Mouse (Mus musculus) lung, embryonic 15.5 days (tissue): ENCODE measurements around the gene Olfr287. TPM values are rescaled to one million over a fixed set of nuclear protein-coding genes. Genes with fewer than 3 reads are reported as not detected.
A peak's percentile ranks its signal among the peaks of the same experiment; 100 is the strongest.

ENCODE experiments used
- ATAC-seq: fragments of 200-750 bp; cut with Nextera tagmentation; 2 replicates; pipeline ENCODE4 v1.8.0; 2017; ENCODE audit warnings: moderate number of reproducible peaks, borderline replicate concordance; ENCODE audit not compliant: low FRiP score, low TSS enrichment; ENCODE audit errors: extremely low read depth
- H3K27ac ChIP-seq: fragments of 300-500 bp; sonication (generic); 2 replicates; pipeline ENCODE4 v1.5.1; 2015; ENCODE audit warnings: moderate library complexity, mild to moderate bottlenecking, inconsistent platforms
- H3K27me3 ChIP-seq: fragments of 300-500 bp; sonication (generic); 2 replicates; pipeline ENCODE4 v1.6.1; 2015; ENCODE audit warnings: inconsistent platforms
- H3K36me3 ChIP-seq: fragments of 300-500 bp; sonication (generic); 2 replicates; pipeline ENCODE4 v1.6.1; 2015; ENCODE audit warnings: inconsistent platforms
- H3K4me1 ChIP-seq: fragments of 300-500 bp; sonication (generic); 2 replicates; pipeline ENCODE4 v1.6.1; 2015; ENCODE audit warnings: inconsistent platforms
- H3K4me2 ChIP-seq: fragments of 300-500 bp; sonication (generic); 2 replicates; pipeline ENCODE4 v1.6.1; 2015; ENCODE audit warnings: inconsistent platforms, mild to moderate bottlenecking, moderate library complexity
- H3K4me3 ChIP-seq: fragments of 300-500 bp; sonication (generic); 2 replicates; pipeline ENCODE4 v1.5.1; 2015; ENCODE audit warnings: mild to moderate bottlenecking, inconsistent platforms
- H3K9ac ChIP-seq: fragments of 300-500 bp; sonication (generic); 2 replicates; pipeline ENCODE4 v1.6.1; 2015; ENCODE audit warnings: inconsistent platforms
- H3K9me3 ChIP-seq: fragments of 300-500 bp; sonication (generic); 2 replicates; pipeline ENCODE4 v1.6.1; 2016; ENCODE audit warnings: inconsistent platforms
- WGBS: fragments of 180-500 bp; shearing (Covaris S2); methylation state at CpG from one replicate; pipeline ENCODE4 v1.1.7; 2015; 5-methylcytosine and 5-hydroxymethylcytosine counted together
- polyA plus RNA-seq: library from polyadenylated mRNA; unstranded; fragments of >200 nt; fragmentation: Nextera tagmentation; extraction: Ambion mirVana; gene quantifications from 2 replicates; pipeline ENCODE4 v1.2.1, GENCODE M21; 2015

The Olfr287 gene
- not detected in 2 replicates for polyA plus RNA-seq

DNA sequence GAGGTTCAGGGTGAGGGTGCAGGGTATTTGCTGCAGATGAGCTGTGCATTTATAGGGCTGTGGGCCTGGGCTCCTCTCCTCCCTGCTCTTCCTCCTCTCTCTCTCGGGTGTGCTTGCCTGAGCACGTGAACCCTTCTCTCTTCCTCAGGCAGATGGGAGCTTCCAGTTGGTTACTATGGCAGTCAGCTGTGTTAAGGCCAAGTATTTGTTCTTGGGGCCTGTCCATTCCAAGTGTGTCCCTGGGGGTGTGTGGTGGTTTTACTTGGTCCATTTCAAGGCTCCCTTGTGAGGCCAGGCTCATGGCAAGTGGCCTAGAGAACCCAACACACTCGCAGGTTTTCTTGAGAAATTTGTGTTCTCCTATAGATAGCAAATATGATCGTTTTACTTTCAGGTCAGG is at the start of gene Olfr287, which contains the start of gene Gm44579:
TSS of gene Olfr287 (minus strand) at position 180 of the 400 bp plus-strand sequence.
TSS of gene Gm44579 (minus strand) at position 101 of the 400 bp plus-strand sequence.
- Histone ChIP-seq H3K9me3 (no peaks in the 10 kb centered on the region), H3K36me3 (no peaks in the 10 kb centered on the region), H3K4me1 (no peaks in the 10 kb centered on the region), H3K4me2 (no peak within 1 kb of the TSS), H3K4me3 (no peak within 1 kb of the TSS), H3K27me3 (no peaks in the 10 kb centered on the region), H3K9ac (no peak within 1 kb of the TSS), H3K27ac (no peak within 1 kb of the TSS)
- ATAC-seq: no peak
- 75% methylated on average over 4 of the region's 4 CpGs for WGBS

- Histone ChIP-seq H3K9ac (no peak overlapping the region), H3K27ac (no peak overlapping the region), H3K4me3 (no peak overlapping the region), H3K27me3 (no peaks in the 10 kb centered on the region), H3K4me2 (no peak overlapping the region), H3K4me1 (no peaks in the 10 kb centered on the region), H3K36me3 (no peaks in the 10 kb centered on the region), H3K9me3 (no peaks in the 10 kb centered on the region)
- WGBS: 80% methylated on average over 7 of the region's 7 CpGs
- ATAC-seq: no peak
Measured at GRCm38 (mm10) chr15:98257776-98258175, 36.9 kb upstream of the Olfr287 start.

DNA sequence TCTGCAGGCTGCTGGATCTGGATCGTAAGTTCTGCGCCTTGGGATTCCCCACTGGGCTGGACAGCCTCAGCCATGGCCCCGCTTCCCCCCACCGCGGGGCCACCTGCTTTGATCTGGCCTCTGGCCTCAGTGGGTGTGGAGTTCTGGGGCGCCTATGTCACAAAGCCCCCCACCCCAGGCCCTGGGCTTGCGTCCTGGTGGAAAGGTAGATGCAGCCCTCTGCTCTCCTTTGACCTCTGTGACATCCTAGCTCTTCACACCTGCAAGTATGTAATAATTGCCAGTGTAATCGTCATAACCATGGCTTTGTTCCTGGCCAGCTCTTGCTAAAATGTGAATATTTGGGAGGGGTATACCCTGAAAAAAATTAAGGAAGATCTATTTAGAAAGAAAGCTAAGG is 36.3 kb upstream of the Olfr287 start, which contains the start of gene H1fnt:
TSS of gene H1fnt (minus strand) at position 101 of the 400 bp plus-strand sequence.
- ATAC-seq: no peak
- no peaks in the 10 kb centered on the region for H3K36me3 ChIP-seq
- no peaks in the 10 kb centered on the region for H3K9me3 ChIP-seq
- WGBS: 76% methylated on average over 8 of the region's 8 CpGs
- H3K9ac ChIP-seq: no peak within 1 kb of the TSS
- H3K4me1 ChIP-seq: no peaks in the 10 kb centered on the region
- no peak within 1 kb of the TSS for H3K27ac ChIP-seq
- no peak within 1 kb of the TSS for H3K4me3 ChIP-seq
- H3K27me3 ChIP-seq: no peaks in the 10 kb centered on the region
- no peak within 1 kb of the TSS for H3K4me2 ChIP-seq

- Histone ChIP-seq H3K4me2 (no peak overlapping the region), H3K4me1 (no peaks in the 10 kb centered on the region), H3K27me3 (no peaks in the 10 kb centered on the region), H3K36me3 (no peaks in the 10 kb centered on the region), H3K9ac (no peak overlapping the region), H3K4me3 (no peak overlapping the region), H3K27ac (no peak overlapping the region), H3K9me3 (no peaks in the 10 kb centered on the region)
- ATAC-seq: no peak
- WGBS: 85% methylated on average over 13 of the region's 13 CpGs
Measured at GRCm38 (mm10) chr15:98256271-98256670, 35.4 kb upstream of the Olfr287 start.

DNA sequence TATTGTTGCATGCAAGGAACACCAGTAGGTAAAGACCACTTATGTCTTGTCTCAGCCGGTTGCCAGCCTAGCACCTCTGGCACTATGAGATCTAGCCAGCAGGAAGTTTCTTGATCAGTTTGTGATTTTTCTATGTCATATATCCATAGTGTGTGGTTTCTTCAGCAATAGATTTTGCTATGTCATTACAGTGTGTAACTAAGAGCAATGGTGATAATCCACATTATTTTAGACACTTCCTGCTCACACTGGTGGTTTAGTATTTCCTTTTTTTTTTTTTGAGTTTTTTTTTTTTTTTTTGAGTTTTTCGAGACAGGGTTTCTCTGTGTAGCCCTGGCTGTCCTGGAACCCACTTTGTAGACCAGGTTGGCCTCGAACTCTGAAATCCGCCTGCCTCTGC is 14.6 kb upstream of the Olfr287 start:
- Histone ChIP-seq H3K36me3 (no peaks in the 10 kb centered on the region), H3K4me1 (no peaks in the 10 kb centered on the region), H3K4me3 (no peak overlapping the region), H3K4me2 (no peak overlapping the region), H3K27me3 (0 out of 2 replicates have a peak, but pooled peaks cover 4% of the 10 kb centered on the region), H3K9ac (no peak overlapping the region), H3K27ac (no peak overlapping the region), H3K9me3 (no peaks in the 10 kb centered on the region)
- no peak for ATAC-seq
- 81% methylated on average over 4 of the region's 4 CpGs for WGBS

DNA sequence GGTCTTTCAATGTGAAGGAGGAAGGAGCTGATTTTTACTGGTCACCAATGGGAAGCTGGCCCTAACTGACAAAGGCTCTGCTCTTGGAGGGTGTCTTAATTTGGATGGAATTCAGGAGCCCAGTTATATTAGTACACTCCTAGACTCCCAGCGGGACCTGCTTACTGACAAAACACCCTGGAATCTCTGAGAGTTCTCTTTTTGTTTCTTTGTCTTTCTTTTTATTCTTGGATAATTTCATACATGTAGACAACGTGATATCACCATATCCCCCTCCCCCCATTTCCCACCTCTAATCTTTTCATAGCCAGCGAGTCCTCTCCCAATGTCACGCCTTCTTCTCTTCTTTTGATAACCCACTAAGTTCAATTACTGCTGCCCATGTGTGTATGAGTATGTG is 13.5 kb upstream of the Olfr287 start, which contains the start of gene Olfr286:
TSS of gene Olfr286 (minus strand) at position 101 of the 400 bp plus-strand sequence.
- H3K4me3 ChIP-seq: no peak within 1 kb of the TSS
- H3K36me3 ChIP-seq: no peaks in the 10 kb centered on the region
- H3K27ac ChIP-seq: no peak within 1 kb of the TSS
- no peak for ATAC-seq
- no peaks in the 10 kb centered on the region for H3K4me1 ChIP-seq
- WGBS: 79% methylated on average over 4 of the region's 4 CpGs
- H3K9me3 ChIP-seq: no peaks in the 10 kb centered on the region
- H3K27me3 ChIP-seq: 0 out of 2 replicates have a peak, but pooled peaks cover 4% of the 10 kb centered on the region
- H3K9ac ChIP-seq: no peak within 1 kb of the TSS
- no peak within 1 kb of the TSS for H3K4me2 ChIP-seq

- no peaks in the 10 kb centered on the region for H3K27me3 ChIP-seq
- H3K4me1 ChIP-seq: no peaks in the 10 kb centered on the region
- no peak overlapping the region for H3K4me2 ChIP-seq
- no peak overlapping the region for H3K27ac ChIP-seq
- no peak for ATAC-seq
- no peak overlapping the region for H3K9ac ChIP-seq
- H3K36me3 ChIP-seq: no peaks in the 10 kb centered on the region
- H3K9me3 ChIP-seq: no peaks in the 10 kb centered on the region
- WGBS: 76% methylated on average over 7 of the region's 7 CpGs
- H3K4me3 ChIP-seq: no peak overlapping the region
Measured at GRCm38 (mm10) chr15:98226096-98226495, 5.2 kb upstream of the Olfr287 start.

DNA sequence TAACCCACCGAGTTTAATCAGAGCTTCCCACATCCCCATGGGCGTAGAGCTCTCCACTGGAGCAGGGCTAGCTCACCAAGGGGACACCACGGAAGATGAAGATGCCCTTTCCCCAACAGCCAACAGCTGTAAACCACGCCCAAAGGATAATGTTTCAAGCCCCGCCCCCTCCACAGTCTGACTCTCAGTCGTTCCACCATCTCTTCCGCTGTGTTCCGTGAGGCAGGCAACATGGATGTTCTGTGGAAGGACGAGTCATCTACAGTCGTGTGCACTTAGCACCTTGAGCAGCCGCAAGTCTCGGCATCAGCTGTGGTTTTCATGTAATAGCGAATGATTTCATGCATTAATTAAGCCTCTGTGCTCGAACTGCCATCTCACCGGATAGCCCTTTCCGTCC is 4.8 kb upstream of the Olfr287 start:
- Histone ChIP-seq H3K9ac (no peak overlapping the region), H3K4me1 (no peaks in the 10 kb centered on the region), H3K27me3 (no peaks in the 10 kb centered on the region), H3K4me3 (no peak overlapping the region), H3K36me3 (no peaks in the 10 kb centered on the region), H3K9me3 (no peaks in the 10 kb centered on the region), H3K27ac (no peak overlapping the region), H3K4me2 (no peak overlapping the region)
- ATAC-seq: no peak
- WGBS: 37% methylated on average over 16 of the region's 16 CpGs

DNA sequence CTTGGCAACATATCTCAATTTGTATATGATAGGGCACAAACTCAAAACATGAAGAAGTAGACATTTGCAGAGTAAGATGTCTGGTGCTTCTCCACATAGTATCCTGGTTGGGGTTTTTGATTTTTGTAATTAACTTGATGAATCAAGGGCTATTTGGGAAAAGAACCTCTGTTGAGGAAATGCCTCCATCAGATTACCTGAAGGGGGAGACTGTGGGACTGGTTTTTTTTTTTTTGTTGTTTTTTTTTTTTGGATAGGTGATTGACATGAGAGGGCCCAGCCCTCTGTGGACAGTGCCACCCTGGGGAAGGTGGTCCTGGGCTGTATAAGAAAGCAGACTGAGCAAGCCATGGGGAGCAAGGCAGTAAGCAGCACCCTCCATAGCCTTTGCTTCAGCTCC is 1.5 kb upstream of the Olfr287 start:
- H3K36me3 ChIP-seq: no peaks in the 10 kb centered on the region
- no peaks in the 10 kb centered on the region for H3K9me3 ChIP-seq
- H3K27me3 ChIP-seq: no peaks in the 10 kb centered on the region
- H3K4me1 ChIP-seq: no peaks in the 10 kb centered on the region
- H3K4me3 ChIP-seq: no peak overlapping the region
- H3K27ac ChIP-seq: no peak overlapping the region
- ATAC-seq: no peak
- no peak overlapping the region for H3K4me2 ChIP-seq
- no peak overlapping the region for H3K9ac ChIP-seq

- Histone ChIP-seq H3K9ac (no peak overlapping the region), H3K36me3 (no peaks in the 10 kb centered on the region), H3K9me3 (no peaks in the 10 kb centered on the region), H3K4me3 (no peak overlapping the region), H3K4me2 (no peak overlapping the region), H3K27me3 (no peaks in the 10 kb centered on the region), H3K27ac (peak overlapping the region; percentile 60), H3K4me1 (no peaks in the 10 kb centered on the region)
- ATAC-seq: 0 out of 2 replicates have a peak, but pooled peaks have one; percentile 23
- WGBS: 47% methylated on average over 5 of the region's 5 CpGs
Measured at GRCm38 (mm10) chr15:98214130-98214529, 6.7 kb downstream of the Olfr287 start.

DNA sequence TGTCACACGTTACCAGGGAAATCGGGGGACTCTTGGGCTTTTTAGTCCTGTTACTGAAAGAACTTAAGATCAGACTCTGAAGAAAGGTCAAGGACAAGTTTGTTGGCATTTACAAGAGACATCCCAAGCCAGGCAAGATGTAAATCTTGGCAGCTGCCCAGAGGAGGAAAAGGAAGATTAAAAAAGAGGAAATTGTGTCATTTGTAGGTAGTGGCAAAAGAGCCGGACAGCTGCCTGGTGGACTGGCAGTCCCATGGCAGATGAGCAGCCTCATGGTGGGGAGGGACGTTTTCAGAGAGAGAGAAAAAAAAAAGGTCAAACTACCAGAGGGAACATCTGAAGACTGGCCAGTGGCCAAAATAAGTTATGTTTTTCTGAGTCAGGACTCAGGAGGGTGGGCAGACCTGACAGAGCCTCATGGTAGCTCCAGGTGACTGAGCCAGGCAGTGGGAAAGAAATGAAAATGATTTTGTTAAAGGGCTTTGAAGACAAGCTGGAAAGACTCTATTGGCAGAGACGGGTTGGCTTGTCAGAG is 7.5 kb downstream of the Olfr287 start:
- WGBS: 54% methylated on average over 5 of the region's 5 CpGs
- Histone ChIP-seq H3K9ac (no peak overlapping the region), H3K27ac (peak overlapping the region; percentile 60)

GRCm38 (mm10) chr15:98209676-98210075 is 11.2 kb downstream of the Olfr287 start:
- no peak overlapping the region for H3K4me2 ChIP-seq
- H3K36me3 ChIP-seq: no peaks in the 10 kb centered on the region
- no peaks in the 10 kb centered on the region for H3K4me1 ChIP-seq
- WGBS: 72% methylated on average over 7 of the region's 7 CpGs
- H3K27me3 ChIP-seq: no peaks in the 10 kb centered on the region
- no peak overlapping the region for H3K4me3 ChIP-seq
- no peak for ATAC-seq
- no peak overlapping the region for H3K27ac ChIP-seq
- H3K9me3 ChIP-seq: no peaks in the 10 kb centered on the region
- H3K9ac ChIP-seq: no peak overlapping the region

More for the DNA sequence above, 7.5 kb downstream of the Olfr287 start:
- Histone ChIP-seq H3K36me3 (no peaks in the 10 kb centered on the region), H3K4me2 (no peak overlapping the region), H3K4me1 (no peaks in the 10 kb centered on the region), H3K9me3 (no peaks in the 10 kb centered on the region), H3K4me3 (no peak overlapping the region), H3K27me3 (no peaks in the 10 kb centered on the region)
- ATAC-seq: no peak
